Mouse (Mus musculus): ENCODE measurements around the gene D5Ertd579e. TPM values are rescaled to one million over a fixed set of nuclear protein-coding genes. Genes with fewer than 3 reads are reported as not detected.
"Not testable (repeated sequence)": the region's sequence is repeated elsewhere in the genome, so short reads cannot be mapped to it uniquely, and the experiment has no call there.

Gene D5Ertd579e
- total RNA-seq, 2 experiments from 2014 or later = 88.8 to 95.6 TPM

DNA sequence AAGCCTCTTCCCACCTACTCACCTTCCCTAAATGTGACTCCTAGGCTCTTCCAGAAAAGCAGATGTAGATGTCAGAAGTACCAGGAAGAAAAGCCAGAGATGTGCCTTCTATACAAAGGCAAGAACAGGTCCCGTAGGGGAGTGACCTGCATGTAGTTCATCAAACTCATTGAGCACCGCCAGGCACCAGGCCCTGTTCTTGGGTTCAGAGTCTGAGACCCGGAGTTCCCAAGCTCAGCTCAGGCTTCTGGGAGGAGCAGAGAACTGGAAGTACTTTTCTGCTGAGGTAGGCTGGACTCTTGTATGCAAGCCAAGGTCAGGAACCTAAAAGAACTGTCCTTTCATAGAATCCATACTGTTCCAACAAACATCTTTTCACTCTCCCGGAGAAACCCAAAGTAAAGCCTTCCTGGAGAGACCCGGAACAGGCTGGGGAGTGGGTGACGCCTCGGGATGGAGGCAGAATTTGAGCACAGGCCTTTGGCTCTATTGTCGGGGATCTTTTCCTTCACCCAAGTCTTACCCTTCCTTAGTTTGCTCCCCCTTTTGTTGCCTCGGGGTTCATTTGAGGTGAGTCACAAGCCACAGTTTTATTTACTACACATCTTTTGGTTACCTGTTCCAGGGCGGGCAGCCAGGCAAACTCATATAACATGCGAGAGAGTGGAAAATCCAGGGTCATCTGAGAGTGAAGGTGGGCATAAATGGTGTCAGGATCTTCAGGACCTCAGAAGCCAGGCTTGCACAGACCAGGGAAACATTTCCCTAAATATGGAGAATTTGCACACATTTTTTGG is 878 bp upstream of the D5Ertd579e start:
- peak; percentile 8 to 14 for DNase-seq (ENCODE audit: low spot score in 2 of 2)
- intact Hi-C loops (cut with DNase I) = loop anchor here (5.0 kb wide), 1 partner anchor 46 kb away; no protein-coding TSS in a partner anchor

DNA sequence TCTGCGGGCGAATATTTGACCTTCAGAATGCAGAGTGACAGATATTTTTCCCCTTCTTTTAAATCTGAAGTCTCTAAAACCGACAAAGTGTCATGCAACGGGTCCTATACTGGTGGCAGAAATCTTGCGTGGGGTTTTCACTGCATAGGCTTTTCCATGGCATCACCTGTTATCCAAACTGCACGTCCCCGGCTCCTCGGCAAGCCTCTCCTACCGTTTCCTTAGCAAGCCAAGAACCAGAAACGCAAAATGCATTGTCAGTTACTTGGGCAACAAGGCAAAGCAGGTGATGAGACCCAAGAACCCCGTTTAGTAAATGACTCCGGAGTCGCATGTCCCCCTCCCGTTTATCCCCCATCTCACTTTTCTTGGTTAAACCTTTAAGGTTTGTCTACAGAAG is 819 bp downstream of the D5Ertd579e start:
- intact Hi-C loops (cut with DNase I) = loop anchor here (5.0 kb wide), 1 partner anchor 47 kb away; no protein-coding TSS in a partner anchor
- DNase-seq (ENCODE audit: low spot score in 2 of 2) = peak; percentile 34 to 37

DNA sequence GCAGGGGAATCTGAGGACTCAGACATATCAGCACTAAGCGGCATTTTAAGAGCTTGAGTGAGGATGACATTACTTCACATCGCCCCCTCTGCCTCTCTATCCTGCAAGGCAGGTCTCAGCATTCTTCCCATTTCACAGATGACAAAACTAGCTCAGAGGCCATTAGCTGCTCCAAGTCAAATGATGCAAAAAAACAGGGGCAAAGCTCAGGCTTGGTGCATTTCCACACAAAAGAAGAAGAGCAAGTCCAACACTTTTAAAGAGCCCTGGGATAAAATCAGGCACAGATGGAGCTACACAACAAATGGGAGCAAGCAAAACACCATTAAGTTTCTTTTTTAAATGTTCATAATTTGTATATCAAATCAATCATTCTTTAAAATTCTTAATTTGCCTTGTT is 2.2 kb downstream of the D5Ertd579e start:
- intact Hi-C loops (cut with DNase I) = no loop called here
- no peak for DNase-seq (ENCODE audit: low spot score in 2 of 2)

DNA sequence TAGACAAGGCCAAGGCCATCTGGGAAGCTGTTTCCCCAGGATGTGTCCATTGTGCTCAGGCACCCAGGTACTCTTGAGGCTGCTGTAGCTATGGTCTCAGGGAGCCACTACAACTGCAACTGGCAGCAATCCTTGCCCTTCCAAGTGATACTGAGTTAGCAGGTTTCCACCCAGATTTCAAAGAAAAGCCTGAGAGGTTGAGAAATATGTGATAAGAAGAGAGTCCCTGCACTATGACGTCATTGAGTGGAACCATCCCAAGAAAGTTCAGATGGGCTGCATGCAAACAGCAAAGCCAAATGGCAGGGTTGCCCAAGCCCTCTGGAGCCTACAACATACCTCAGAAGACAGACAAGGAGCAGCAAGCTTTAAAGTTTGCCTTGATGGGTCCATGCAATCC is 4.4 kb downstream of the D5Ertd579e start:
- DNase-seq (ENCODE audit: low spot score in 2 of 2) = no peak
- intact Hi-C loops (cut with DNase I) = no loop called here

DNA sequence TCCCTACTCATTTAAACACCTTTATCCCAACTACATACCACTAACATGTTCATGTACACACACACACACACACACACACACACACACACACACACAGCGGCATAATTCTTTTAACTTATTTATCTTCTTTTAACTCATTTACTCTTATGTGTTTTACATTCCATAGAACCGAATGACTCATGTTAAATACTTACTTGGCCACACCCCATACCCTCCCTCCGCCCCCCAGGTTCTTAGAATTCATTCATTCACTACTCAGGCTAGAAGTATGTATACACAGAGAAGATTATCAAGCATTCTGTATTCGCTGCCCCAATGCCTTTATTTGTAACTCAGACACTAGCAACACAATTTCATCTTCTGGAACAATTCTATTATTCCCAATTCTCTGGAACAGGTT is 10.7 kb downstream of the D5Ertd579e start:
- intact Hi-C loops (cut with DNase I) = no loop called here
- DNase-seq (ENCODE audit: low spot score in 2 of 2) = no peak

DNA sequence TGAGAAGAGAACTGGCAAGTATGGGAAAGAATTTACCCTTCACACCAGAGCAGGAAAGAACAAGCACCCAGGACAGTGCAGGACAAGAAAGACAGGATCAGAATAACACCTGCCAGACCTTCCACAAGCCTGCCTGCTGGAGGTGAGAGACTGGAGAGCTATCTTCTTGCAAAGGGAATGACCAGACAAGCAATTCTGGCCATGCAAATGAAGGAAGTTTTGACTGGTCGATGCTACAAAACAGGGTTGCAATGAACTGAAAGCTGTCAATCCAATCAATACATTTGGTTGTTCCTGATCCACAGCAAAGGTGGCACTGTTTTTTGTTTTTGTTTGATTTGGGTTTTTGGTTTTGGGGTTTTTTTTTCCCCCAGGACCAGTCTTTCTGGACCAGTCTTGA is 12.2 kb downstream of the D5Ertd579e start:
- no peak for DNase-seq (ENCODE audit: low spot score in 2 of 2)
- intact Hi-C loops (cut with DNase I) = no loop called here

DNA sequence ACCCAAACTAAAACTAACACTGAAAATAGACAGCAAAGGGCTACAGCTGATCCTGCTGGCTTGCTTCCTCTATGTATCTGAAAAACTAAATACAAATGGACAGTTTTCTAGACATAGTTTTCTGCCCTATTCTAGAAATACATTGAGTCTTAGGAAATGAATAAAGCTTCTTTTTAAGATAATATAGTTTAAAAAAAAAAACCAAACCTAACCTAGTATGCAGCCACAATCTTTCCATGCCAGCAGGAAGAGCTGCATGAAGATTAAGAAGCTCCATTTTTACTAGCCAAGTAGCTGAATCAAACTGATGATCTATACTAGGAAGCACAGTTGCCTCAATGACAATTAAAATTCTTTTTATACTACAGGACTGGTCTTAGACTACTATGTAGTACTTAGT is 14.6 kb downstream of the D5Ertd579e start:
- DNase-seq (ENCODE audit: low spot score in 2 of 2) = no peak
- intact Hi-C loops (cut with DNase I) = no loop called here

DNA sequence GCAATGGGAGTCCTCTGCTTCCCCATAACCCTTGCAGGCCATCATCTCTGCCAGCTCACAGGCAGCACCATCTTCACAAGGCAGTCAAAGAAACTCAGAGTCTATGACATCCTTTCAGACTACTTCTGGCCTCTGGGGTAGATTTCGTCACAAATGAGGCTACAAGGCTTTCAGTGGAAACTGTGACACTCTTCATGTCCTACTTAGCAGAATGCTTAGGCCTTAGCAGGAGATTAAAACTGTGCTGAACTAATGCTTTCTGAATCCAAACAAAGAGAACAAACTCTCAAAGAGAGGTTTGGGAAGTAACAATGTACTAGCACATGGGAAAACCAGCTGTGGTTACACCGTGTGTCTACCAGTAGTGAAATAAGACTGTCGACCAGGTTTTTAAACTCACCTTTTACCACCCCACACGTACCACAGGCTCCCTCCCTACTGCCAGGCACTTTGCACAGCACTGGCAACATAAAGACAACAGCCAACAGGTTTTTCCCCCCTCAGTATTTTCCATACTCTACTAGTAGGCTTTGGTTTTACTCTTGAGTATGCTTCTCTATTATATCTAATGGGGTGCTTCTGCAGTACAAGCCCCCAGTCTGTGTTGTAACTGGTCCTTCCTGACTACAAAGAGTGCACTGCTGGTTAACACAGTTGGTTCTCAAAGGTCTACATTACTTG is 15.8 kb downstream of the D5Ertd579e start:
- DNase-seq (ENCODE audit: low spot score in 2 of 2) = no peak
- intact Hi-C loops (cut with DNase I) = no loop called here

DNA sequence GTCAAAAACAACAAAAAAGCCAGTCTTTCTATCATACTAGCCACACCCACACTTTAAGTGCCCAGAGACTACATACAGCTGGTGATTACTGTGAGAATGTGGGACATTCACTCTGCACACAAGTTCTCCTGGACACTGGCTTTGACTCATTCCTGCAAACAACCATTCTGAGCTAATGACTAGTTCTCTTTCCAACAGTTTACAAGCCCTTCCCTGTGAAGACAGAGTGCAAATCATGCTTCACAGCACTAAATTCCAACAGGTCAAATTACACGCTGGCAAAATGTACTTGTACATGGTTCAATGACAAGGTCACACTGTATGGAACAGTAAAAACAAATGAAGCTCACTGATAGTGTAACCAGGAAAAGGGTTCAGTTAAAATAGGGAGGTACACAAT is 17.0 kb downstream of the D5Ertd579e start:
- intact Hi-C loops (cut with DNase I) = no loop called here
- DNase-seq (ENCODE audit: low spot score in 2 of 2) = no peak

DNA sequence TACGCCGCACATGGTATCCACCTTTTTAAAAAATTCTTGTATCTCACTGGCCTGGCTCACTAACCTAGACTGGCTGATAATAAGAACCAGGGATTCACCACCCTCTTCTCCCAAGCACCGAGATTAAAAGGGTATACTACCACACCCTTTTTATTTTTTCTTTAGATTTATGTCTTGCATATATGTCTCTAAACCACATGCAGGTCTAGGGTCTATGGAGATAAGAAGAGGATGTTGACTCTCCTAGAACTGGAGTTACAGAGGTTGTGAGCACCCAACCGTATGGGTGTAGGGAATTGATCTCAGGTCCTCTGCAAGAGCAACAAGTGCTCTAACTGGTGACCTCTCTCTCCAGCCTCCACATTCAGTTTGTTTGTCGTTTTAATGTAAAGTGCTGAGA is 17.9 kb downstream of the D5Ertd579e start:
- intact Hi-C loops (cut with DNase I) = no loop called here

DNA sequence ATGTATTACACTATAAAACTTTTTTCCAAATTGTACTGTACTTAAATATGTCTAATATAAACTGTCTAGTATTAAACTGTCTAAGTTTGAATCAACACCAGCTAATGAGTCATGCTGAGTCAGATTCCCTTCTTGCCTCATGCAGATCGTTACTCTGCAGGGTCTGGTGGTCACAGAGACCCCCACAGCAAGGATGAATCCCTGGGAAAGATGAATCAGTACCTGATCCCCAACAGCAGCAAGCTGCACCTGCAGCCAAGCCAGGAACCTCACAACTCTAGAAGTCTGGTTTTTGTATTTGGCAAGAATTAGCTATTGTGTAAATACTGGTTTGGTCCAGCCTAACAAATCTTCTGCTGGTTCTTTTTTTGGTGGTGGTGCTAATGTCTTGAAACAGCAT is 20.4 kb downstream of the D5Ertd579e start:
- intact Hi-C loops (cut with DNase I) = no loop called here
- no peak for DNase-seq (ENCODE audit: low spot score in 2 of 2)

More for the DNA sequence above, 17.9 kb downstream of the D5Ertd579e start:
- DNase-seq (ENCODE audit: low spot score in 2 of 2) = no peak

DNA sequence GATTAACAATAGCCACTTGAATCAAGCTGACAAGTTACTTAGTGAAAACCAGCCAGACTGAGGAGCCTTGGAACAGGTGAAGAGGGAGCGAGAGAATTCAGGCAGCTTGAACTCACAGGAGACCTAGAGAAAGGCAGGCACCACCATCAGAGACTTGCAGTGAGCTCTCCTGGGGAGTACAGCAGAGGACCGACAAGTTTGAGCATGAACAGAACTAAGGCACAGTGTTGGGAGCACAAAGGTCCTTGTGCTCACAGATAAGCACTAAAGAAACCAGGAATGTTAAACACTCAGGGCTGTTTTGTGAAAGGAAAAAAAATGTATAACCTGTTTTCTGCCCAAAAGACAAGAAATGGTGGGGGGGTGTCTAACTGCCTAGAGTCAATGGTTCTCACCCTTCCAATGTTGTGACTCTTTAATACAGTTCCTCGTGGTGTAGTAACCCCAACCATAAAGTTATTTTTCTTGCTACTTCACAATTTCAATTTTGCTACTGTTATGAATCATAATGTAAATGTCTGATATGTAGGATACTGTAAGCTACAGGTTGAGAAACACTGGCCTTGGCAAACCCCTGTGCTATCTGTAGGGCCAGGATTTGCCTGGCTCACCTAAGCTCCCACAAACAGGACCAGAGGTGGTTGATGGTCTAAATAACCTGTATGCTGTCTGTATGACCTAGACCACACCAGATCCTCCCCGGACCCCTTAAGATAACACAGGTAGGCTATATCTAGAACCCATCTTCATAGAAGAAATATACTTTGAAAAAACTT is 21.0 kb downstream of the D5Ertd579e start:
- intact Hi-C loops (cut with DNase I) = no loop called here
- no peak for DNase-seq (ENCODE audit: low spot score in 2 of 2)

DNA sequence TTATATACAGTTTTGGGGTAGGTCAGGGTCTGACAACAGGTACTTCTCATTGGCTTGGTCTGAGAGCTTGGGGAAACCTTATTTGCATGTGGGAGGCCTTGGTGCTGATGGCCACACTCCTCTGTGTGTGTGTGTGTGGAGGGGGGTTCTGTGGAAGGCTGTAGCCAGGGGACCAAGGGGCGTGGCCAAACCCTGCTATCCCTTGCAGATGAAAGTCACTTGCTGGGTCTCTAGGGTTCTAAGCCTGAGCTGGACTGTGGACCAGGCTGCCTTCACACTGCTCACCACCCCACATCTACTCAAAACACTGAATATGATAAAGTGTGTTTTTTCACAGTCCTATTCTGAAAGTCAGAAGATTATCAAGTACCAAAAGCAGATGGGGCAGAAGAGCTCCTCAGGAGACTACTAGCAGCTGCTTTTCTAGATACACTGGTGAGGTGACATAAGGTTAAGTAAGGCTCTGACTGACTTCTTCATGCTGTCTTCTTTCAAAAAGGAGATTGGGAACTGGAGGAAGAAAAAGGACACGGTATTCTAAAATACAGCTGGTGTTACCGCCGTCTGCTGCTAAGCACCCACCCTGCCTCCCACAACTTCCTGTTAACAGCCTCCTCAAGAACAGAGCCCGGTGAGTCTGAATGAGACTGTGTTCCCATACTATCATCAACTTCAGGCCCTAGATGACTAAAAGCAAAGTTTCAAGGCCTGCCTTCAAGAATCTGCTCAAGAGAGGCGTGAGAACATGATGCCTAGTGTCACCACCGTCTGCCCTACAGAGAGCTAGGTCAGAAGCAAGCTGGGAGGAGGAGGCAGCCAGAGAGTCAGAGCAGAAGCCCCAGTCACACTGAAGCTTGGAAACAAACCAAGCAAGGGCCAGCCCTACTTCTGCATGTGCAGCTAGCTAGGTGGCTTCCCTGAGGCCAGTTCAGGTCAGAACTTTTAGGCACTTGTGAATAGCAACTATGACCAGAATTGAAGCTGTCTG is 26.5 kb downstream of the D5Ertd579e start:
- intact Hi-C loops (cut with DNase I) = no loop called here

DNA sequence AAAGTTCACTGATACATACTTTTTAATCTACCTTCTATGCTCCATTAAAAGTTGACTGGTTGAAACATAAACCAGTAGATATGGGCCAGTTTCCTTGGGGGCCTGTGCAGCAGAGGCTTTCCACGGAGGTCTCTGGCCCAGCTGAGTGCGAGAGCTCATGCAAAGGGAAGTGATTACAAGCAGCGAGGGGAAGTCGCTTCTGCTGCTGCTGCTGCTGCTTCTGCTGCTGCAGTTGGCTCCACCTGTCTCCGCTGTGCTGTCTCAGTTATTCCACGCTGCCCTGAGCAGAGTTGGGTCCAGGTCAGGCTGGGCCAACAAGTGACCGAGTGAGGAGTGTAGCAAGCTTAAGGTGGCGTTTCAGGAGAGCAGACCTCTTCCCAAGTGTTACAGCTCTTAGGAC is 27.3 kb downstream of the D5Ertd579e start:
- no peak for DNase-seq (ENCODE audit: low spot score in 2 of 2)
- intact Hi-C loops (cut with DNase I) = no loop called here

More for the DNA sequence above, 26.5 kb downstream of the D5Ertd579e start:
- DNase-seq (ENCODE audit: low spot score in 2 of 2) = peak; percentile 62 to 66

DNA sequence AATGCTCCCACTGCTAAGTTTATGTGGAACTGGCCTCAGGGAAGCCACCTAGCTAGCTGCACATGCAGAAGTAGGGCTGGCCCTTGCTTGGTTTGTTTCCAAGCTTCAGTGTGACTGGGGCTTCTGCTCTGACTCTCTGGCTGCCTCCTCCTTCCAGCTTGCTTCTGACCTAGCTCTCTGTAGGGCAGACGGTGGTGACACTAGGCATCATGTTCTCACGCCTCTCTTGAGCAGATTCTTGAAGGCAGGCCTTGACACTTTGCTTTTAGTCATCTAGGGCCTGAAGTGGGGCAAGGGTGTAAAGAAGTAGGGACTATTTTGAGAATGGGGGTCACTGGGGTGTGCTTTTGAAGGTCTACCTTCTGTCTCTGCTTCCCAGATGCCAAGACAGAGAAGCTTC is 27.8 kb downstream of the D5Ertd579e start:
- intact Hi-C loops (cut with DNase I); DNase-seq (ENCODE audit: low spot score in 2 of 2): not testable (repeated sequence)

DNA sequence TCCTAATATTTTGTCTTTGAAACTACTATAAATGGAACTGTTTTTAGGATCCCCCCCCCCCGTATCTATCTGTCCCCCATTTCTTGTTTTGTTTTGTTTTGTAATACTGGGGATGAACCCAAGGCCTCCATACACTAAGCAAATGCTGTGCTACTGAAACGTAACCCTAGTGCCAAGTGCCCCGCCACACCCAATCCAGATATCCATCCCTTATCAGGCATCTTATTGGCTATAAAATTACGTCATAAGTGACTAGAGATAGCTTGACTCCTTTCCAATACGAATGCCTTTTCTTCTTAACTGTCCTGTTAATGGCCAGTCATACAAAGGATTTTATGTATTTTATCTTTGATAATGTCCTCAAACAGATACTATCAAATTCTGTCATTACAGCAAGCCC is 28.7 kb downstream of the D5Ertd579e start:
- intact Hi-C loops (cut with DNase I) = no loop called here
- no peak for DNase-seq (ENCODE audit: low spot score in 2 of 2)

DNA sequence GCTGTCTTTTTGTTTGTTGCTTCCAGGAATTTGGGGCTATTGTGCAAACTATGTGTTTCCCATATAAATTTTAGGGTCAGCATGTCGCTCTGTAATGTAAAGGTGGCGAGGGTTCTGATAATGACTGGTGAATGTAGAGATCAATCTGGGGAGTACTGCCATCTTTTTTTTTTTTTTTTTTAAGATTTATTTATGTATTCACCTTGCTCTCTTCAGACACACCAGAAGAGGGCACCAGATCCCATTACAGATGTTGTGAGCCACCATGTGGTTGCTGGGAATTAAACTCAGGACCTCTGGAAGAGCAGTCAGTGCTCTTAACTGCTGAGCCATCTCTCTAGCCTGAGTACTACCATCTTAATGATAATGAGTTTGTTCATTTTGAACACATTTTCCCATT is 29.1 kb downstream of the D5Ertd579e start:
- DNase-seq (ENCODE audit: low spot score in 2 of 2); intact Hi-C loops (cut with DNase I): not testable (repeated sequence)

DNA sequence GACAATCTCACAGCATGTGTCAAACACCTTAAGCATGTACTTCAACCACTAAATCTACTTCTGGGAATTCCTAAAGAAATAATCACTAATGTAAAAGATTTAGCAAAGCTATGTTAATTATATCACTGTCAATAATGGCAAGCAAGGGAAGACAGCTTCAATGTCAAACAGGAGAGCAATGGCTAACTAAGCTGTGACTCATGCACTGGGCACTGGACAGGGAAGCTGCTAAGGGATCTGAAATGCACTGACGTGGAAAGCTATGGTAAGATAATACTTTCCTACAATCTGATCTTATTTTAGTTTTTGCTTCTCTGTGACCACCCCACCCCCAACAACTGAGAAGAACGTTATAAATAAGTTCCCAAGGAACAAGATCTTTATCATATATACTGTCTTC is 32.5 kb downstream of the D5Ertd579e start:
- no peak for DNase-seq (ENCODE audit: low spot score in 2 of 2)
- intact Hi-C loops (cut with DNase I) = no loop called here

Data from left cerebral cortex, postnatal 14 days (tissue).